Comparison of ENCODE assay signal across 38 mouse cellular contexts in genomic region chr1:87151286-87151685, GRCm38 (mm10). TPM values are rescaled to one million over a fixed set of nuclear protein-coding genes. Genes with fewer than 3 reads are reported as not detected.
"Had no signal": no experiment of that assay in that cellular context is flagged by ENCODE, and none has a peak within 500 bp of the region (broad histone marks: within the 10 kb centered on the region; RNA-seq: fewer than 3 reads in every experiment).

No protein-coding gene starts in this region.

- DNase-seq: left cerebral cortex, postnatal 4 days; liver; liver, embryonic 13.5 days; liver, postnatal 0 days; lung, adult 18-20 months; lung, adult 2 months; lung, embryonic 14.5 days; lung, postnatal 10 days; lung, postnatal 14 days; lung, postnatal 36 days; lung, postnatal 4 days; midbrain, embryonic 14.5 days had no signal

- H3K4me3 ChIP-seq: limb, embryonic 10.5 days; limb, embryonic 12.5 days; limb, embryonic 13.5 days; limb, embryonic 15.5 days; liver, embryonic 12.5 days; liver, embryonic 13.5 days; liver, embryonic 15.5 days; lung, embryonic 15.5 days; megakaryocyte, embryonic 14.5 days; midbrain, embryonic 10.5 days; midbrain, embryonic 12.5 days; midbrain, embryonic 13.5 days; midbrain, embryonic 15.5 days; myocyte had no signal

- H3K27ac ChIP-seq: limb, embryonic 10.5 days; limb, embryonic 12.5 days; limb, embryonic 13.5 days; limb, embryonic 15.5 days; liver, embryonic 12.5 days; liver, embryonic 13.5 days; liver, embryonic 14.5 days; liver, embryonic 15.5 days; lung, embryonic 15.5 days; macrophage; midbrain, embryonic 10.5 days; midbrain, embryonic 12.5 days; midbrain, embryonic 13.5 days; midbrain, embryonic 15.5 days had no signal

RNA-seq across cellular contexts. Expression of gene Ecel1, which starts 5.0 kb away (rescaled TPM):
- total RNA-seq: liver, adult 2 months; megakaryocyte progenitor cell, adult 5-6 weeks; megakaryocyte, adult 5-6 weeks; megakaryocyte-erythroid progenitor cell, adult 5-6 weeks; monocyte, adult 5-6 weeks had no signal

RNA-seq across cellular contexts. Expression of gene Akp3, which starts 26.5 kb away (rescaled TPM):
- total RNA-seq: left cerebral cortex, adult 8-10 months; left cerebral cortex, postnatal 10 days; left cerebral cortex, postnatal 14 days; left cerebral cortex, postnatal 25 days; left cerebral cortex, postnatal 36 days; left cerebral cortex, postnatal 4 days; liver, adult 2 months; megakaryocyte progenitor cell, adult 5-6 weeks; megakaryocyte, adult 5-6 weeks; megakaryocyte-erythroid progenitor cell, adult 5-6 weeks; monocyte, adult 5-6 weeks had no signal

RNA-seq across cellular contexts. Expression of gene Prss56, which starts 31.8 kb away (rescaled TPM):
- total RNA-seq: liver, adult 2 months; megakaryocyte progenitor cell, adult 5-6 weeks; megakaryocyte, adult 5-6 weeks; megakaryocyte-erythroid progenitor cell, adult 5-6 weeks; midbrain, postnatal 0 days; monocyte, adult 5-6 weeks had no signal

RNA-seq across cellular contexts. Expression of gene Chrnd, which starts 39.1 kb away (rescaled TPM):
- total RNA-seq: left cerebral cortex, adult 8-10 months; left cerebral cortex, postnatal 10 days; left cerebral cortex, postnatal 14 days; left cerebral cortex, postnatal 25 days; left cerebral cortex, postnatal 36 days; left cerebral cortex, postnatal 4 days; liver, adult 2 months; megakaryocyte progenitor cell, adult 5-6 weeks; megakaryocyte, adult 5-6 weeks; megakaryocyte-erythroid progenitor cell, adult 5-6 weeks; midbrain, postnatal 0 days; monocyte, adult 5-6 weeks had no signal

RNA-seq across cellular contexts. Expression of gene Alpi, which starts 49.9 kb away (rescaled TPM):
- total RNA-seq: left cerebral cortex, postnatal 10 days; left cerebral cortex, postnatal 14 days; left cerebral cortex, postnatal 25 days; left cerebral cortex, postnatal 36 days; left cerebral cortex, postnatal 4 days; liver, adult 2 months; megakaryocyte progenitor cell, adult 5-6 weeks; megakaryocyte, adult 5-6 weeks; megakaryocyte-erythroid progenitor cell, adult 5-6 weeks; monocyte, adult 5-6 weeks had no signal
